Mouse (Mus musculus) midbrain, embryonic 15.5 days (tissue): ENCODE data around the gene Exosc6. TPM values are rescaled to one million over a fixed set of nuclear protein-coding genes. Genes with fewer than 3 reads are reported as not detected.
A peak's percentile ranks its signal among the peaks of the same experiment; 100 is the strongest.
"Not testable (repeated sequence)": the region's sequence is repeated elsewhere in the genome, so short reads cannot be mapped to it uniquely, and the experiment has no call there.

ENCODE experiments used
- ATAC-seq: fragments of 200-750 bp; cut with Nextera tagmentation; replicated peaks from 2 replicates; pipeline ENCODE4 v1.8.0; 2017; ENCODE audit warnings: moderate TSS enrichment
- H3K27ac ChIP-seq: fragments of 300-500 bp; sonication (generic); 2 replicates; pipeline ENCODE4 v1.5.1; 2015; ENCODE audit warnings: mild to moderate bottlenecking, inconsistent platforms
- H3K27me3 ChIP-seq: fragments of 300-500 bp; sonication (generic); replicated peaks from 2 replicates; pipeline ENCODE4 v1.6.1; 2015; ENCODE audit warnings: inconsistent platforms
- H3K36me3 ChIP-seq: fragments of 300-500 bp; sonication (generic); replicated peaks from 2 replicates; pipeline ENCODE4 v1.6.1; 2015; ENCODE audit warnings: inconsistent platforms
- H3K4me1 ChIP-seq: fragments of 300-500 bp; sonication (generic); 2 replicates; pipeline ENCODE4 v1.6.1; 2015; ENCODE audit warnings: inconsistent platforms
- H3K4me2 ChIP-seq: fragments of 300-500 bp; sonication (generic); 2 replicates; pipeline ENCODE4 v1.6.1; 2015; ENCODE audit warnings: inconsistent platforms, mild to moderate bottlenecking, moderate library complexity
- H3K4me3 ChIP-seq: fragments of 300-500 bp; sonication (generic); 2 replicates; pipeline ENCODE4 v1.5.1; 2015; ENCODE audit warnings: mild to moderate bottlenecking, inconsistent platforms
- H3K9ac ChIP-seq: fragments of 300-500 bp; sonication (generic); 2 replicates; pipeline ENCODE4 v1.6.1; 2015; ENCODE audit warnings: mild to moderate bottlenecking, inconsistent platforms
- H3K9me3 ChIP-seq: fragments of 300-500 bp; sonication (generic); 2 replicates; pipeline ENCODE4 v1.6.1; 2016; ENCODE audit warnings: inconsistent platforms
- WGBS: fragments of 180-500 bp; shearing (Covaris S2); methylation state at CpG from one replicate; pipeline ENCODE4 v1.1.7; 2015; ENCODE audit warnings: mixed read lengths; 5-methylcytosine and 5-hydroxymethylcytosine counted together
- polyA plus RNA-seq: library from polyadenylated mRNA; unstranded; fragments of >200 nt; fragmentation: Nextera tagmentation; extraction: Ambion mirVana; gene quantifications from 2 replicates; pipeline ENCODE4 v1.2.1, GENCODE M21; 2015

The Exosc6 gene
- polyA plus RNA-seq = not detected in 2 replicates

DNA sequence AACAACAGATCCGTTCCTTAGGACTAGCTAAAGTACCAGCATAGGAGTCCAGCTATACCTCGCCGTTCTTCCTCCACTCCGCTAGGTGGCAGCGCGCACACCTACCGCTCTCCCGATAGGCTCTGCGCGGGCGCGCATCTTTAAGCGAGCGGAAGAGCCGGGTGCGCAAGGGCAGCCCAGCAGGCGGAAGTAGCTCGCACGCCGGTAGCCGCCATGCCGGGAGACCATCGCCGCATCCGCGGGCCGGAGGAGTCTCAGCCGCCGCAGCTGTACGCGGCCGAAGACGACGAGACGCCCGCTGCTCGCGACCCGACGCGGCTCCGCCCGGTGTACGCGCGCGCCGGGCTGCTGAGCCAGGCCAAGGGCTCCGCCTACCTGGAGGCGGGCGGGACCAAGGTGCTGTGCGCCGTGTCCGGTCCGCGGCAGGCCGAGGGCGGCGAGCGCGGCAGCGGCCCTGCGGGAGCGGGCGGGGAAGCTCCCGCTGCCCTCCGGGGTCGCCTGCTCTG is at the start of gene Exosc6:
Gene Exosc6, plus strand, starts transcription at position 182 of the 506 bp plus-strand sequence.
- ATAC-seq = peak; percentile 98
- Histone ChIP-seq H3K4me3 (peak within 1 kb of the TSS; percentile 68), H3K4me1 (peaks cover 20% of the 10 kb centered on the region), H3K27ac (peak within 1 kb of the TSS; percentile 74), H3K27me3 (no peaks in the 10 kb centered on the region), H3K9ac (peak within 1 kb of the TSS; percentile 73), H3K9me3 (no peaks in the 10 kb centered on the region), H3K36me3 (peaks cover 39% of the 10 kb centered on the region), H3K4me2 (peak within 1 kb of the TSS; percentile 99)
- under 1% methylated on average over 35 of the region's 68 CpGs for WGBS

DNA sequence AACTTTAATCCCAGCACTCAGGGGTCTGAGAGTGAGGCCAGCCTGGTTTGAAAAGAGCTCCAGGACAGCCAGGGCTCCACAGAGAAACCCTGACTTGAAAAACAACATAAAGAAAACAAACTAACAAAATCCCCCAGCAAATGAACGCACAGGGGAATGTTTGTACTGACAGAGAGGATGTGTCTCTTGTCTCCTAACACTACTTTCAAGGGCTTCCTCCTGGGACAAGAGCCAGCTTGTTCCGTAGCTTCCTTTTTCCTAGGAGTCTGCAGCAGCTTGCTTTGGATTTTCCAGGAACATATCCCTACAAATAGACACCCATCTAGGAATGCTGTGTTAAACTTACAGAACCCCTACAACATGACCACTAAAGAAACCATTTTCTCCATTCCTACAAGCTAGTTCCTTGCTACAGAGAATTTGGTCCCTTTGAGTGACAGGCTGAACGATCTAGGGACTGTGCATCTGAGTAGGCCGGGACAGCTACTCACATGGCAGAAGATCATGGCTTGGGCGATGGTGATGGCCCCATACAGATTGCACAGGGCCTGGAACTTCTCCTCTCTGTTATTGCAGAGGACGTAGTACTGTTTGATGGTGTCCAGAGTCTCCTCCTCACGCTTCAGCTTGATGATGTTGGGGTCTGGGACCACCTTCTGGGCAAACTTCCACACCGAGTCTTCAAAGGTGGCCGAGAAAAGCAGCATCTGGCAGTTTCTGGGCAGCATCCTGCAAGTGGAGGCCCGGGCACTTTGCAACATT is 45.7 kb upstream of the Exosc6 start:
- WGBS = 92% methylated on average over 9 of the region's 10 CpGs
- H3K4me2 ChIP-seq, H3K4me1 ChIP-seq, H3K9me3 ChIP-seq, ATAC-seq, H3K27me3 ChIP-seq, H3K27ac ChIP-seq, H3K4me3 ChIP-seq, H3K9ac ChIP-seq: not testable (repeated sequence)
- H3K36me3 ChIP-seq = peaks cover 45% of the 10 kb centered on the region

DNA sequence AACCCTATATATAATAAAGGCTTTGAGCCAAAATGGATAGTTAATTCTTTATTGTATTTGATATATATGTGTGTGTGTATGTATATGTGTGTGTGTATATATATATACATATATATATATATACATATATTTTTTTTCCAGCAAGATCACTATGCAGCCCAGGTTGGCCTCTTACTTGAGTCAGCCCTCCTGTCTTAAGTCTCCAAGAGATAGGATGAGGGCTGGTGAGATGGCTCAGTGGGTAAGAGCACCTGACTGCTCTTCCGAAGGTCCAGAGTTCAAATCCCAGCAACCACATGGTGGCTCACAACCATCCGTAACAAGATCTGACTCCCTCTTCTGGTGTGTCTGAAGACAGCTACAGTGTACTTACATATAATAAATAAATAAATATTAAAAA is 29.5 kb upstream of the Exosc6 start:
- not testable (repeated sequence) for H3K4me2 ChIP-seq, H3K9ac ChIP-seq, H3K9me3 ChIP-seq, H3K27me3 ChIP-seq, H3K27ac ChIP-seq, H3K4me3 ChIP-seq, ATAC-seq, H3K36me3 ChIP-seq, H3K4me1 ChIP-seq
- 77% methylated on average over 2 of the region's 2 CpGs for WGBS

GRCm38 (mm10) chr8:111027391-111027937 is 28.7 kb upstream of the Exosc6 start:
- ATAC-seq = peak; percentile 95
- Histone ChIP-seq H3K4me2 (peak overlapping the region; percentile 88), H3K9me3 (no peaks in the 10 kb centered on the region), H3K27ac (peak overlapping the region; percentile 79), H3K4me3 (peak overlapping the region; percentile 62), H3K27me3 (peaks cover 9% of the 10 kb centered on the region; the same call in 1 of the 2 replicates), H3K4me1 (peaks cover 9% of the 10 kb centered on the region), H3K36me3 (no peaks in the 10 kb centered on the region), H3K9ac (peak overlapping the region; percentile 87)
- under 1% methylated on average over 31 of the region's 31 CpGs for WGBS

- Histone ChIP-seq H3K4me3 (no peak overlapping the region), H3K27ac (no peak overlapping the region), H3K9ac (no peak overlapping the region), H3K36me3 (no peaks in the 10 kb centered on the region), H3K4me1 (peaks cover 14% of the 10 kb centered on the region), H3K9me3 (no peaks in the 10 kb centered on the region), H3K27me3 (peaks cover 9% of the 10 kb centered on the region; the same call in 1 of the 2 replicates), H3K4me2 (no peak overlapping the region)
- WGBS = 59% methylated on average over 4 of the region's 4 CpGs
- no peak for ATAC-seq
Measured at GRCm38 (mm10) chr8:111029589-111029988, 26.6 kb upstream of the Exosc6 start.

GRCm38 (mm10) chr8:111030045-111030444 is 26.1 kb upstream of the Exosc6 start:
- WGBS = 84% methylated on average over 6 of the region's 6 CpGs
- Histone ChIP-seq H3K36me3 (no peaks in the 10 kb centered on the region), H3K9ac (no peak overlapping the region), H3K27me3 (peaks cover 9% of the 10 kb centered on the region; the same call in 1 of the 2 replicates), H3K4me3 (no peak overlapping the region), H3K9me3 (no peaks in the 10 kb centered on the region), H3K4me2 (no peak overlapping the region), H3K27ac (no peak overlapping the region), H3K4me1 (peaks cover 18% of the 10 kb centered on the region)
- no peak for ATAC-seq

GRCm38 (mm10) chr8:111031572-111031971 is 24.6 kb upstream of the Exosc6 start, which contains the start of gene Ddx19b:
Gene Ddx19b (minus strand): TSS chr8:111031751.
- Histone ChIP-seq H3K27ac (no peak within 1 kb of the TSS), H3K4me3 (no peak within 1 kb of the TSS), H3K4me1 (peaks cover 27% of the 10 kb centered on the region), H3K9me3 (no peaks in the 10 kb centered on the region), H3K4me2 (no peak within 1 kb of the TSS), H3K36me3 (no peaks in the 10 kb centered on the region), H3K9ac (no peak within 1 kb of the TSS), H3K27me3 (peaks cover 9% of the 10 kb centered on the region; the same call in 1 of the 2 replicates)
- no peak for ATAC-seq
- 94% methylated on average over 19 of the region's 19 CpGs for WGBS

DNA sequence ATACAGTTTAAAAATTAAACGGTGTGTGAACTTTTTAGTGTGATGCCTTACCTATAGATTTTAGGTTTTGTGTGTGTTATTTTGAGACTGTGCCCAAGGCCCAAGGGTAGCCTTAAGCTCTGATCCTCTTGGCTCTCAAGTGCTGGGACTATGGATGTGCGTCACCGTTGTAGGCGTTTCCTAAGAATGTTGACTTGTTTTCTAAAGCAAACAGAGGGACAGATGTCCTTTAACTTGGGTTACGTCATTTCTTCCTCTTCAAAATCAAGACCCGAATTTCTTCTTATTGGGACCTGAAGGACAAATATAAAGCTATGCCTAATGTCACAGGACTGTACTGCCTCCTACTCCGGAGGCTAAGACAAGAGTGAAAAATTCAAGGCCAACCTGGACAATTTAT is 23.2 kb upstream of the Exosc6 start, which contains the start of gene Aars:
Gene Aars, plus strand, starts transcription at position 229 of the 400 bp plus-strand sequence.
- H3K4me1 ChIP-seq = peaks cover 23% of the 10 kb centered on the region
- 94% methylated on average over 7 of the region's 7 CpGs for WGBS
- peak within 1 kb of the TSS; percentile 90 for H3K27ac ChIP-seq
- H3K27me3 ChIP-seq = peaks cover 9% of the 10 kb centered on the region; the same call in 1 of the 2 replicates
- no peak for ATAC-seq
- H3K4me3 ChIP-seq = peak within 1 kb of the TSS; percentile 79
- H3K9me3 ChIP-seq = no peaks in the 10 kb centered on the region
- H3K36me3 ChIP-seq = no peaks in the 10 kb centered on the region; the same call in 1 of the 2 replicates
- H3K4me2 ChIP-seq = peak within 1 kb of the TSS; percentile 65
- H3K9ac ChIP-seq = peak within 1 kb of the TSS; percentile 78

- peak overlapping the region; percentile 79 for H3K4me3 ChIP-seq
- peak overlapping the region; percentile 65 for H3K4me2 ChIP-seq
- ATAC-seq = peak; percentile 99
- no peaks in the 10 kb centered on the region; the same call in 1 of the 2 replicates for H3K36me3 ChIP-seq
- no peaks in the 10 kb centered on the region for H3K9me3 ChIP-seq
- H3K27ac ChIP-seq = peak overlapping the region; percentile 90
- whole genome bisulfite sequencing = 7% methylated on average over 36 of the region's 37 CpGs
- H3K27me3 ChIP-seq = peaks cover 9% of the 10 kb centered on the region; the same call in 1 of the 2 replicates
- peak overlapping the region; percentile 78 for H3K9ac ChIP-seq
- H3K4me1 ChIP-seq = peaks cover 18% of the 10 kb centered on the region
Measured at GRCm38 (mm10) chr8:111033482-111034215, 22.5 kb upstream of the Exosc6 start.

DNA sequence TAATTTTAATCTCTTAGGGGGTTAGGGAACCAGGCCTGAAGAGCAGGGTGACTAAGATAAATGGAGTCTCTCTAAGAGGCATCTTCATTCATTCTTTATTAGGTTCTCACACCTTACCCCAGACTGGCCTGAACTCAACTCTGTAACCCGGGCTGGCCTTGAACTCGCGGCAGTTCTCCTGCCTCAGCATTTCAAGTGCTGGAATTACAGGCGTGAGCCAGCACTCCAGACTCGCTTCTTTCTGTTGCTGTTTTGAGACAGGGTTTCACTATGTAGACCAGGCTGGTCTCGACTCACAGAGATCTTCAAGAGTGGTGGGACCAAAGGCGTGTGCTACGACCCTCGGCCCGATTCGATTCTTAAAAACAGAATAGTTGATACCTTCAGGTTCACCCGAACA is 21.9 kb upstream of the Exosc6 start:
- 22% methylated on average over 12 of the region's 12 CpGs for WGBS

DNA sequence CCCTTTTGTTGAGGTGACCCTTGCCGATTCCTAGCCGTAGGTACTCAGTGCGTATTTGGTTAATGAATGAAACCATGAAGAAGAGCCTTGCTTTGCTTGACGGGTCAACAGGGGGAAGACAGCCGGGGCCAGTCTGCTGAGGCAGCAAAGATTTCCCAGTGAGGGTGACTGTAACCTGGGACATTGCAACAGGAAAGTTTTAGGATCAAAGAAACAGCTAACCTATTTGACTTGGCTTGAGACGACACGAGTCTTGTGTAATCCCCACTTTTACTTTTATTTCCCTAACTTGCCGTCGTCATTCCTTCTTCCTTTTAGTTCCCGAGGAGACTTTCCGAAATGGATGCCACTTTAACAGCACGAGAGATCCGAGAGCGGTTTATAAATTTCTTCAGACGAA is 19.5 kb upstream of the Exosc6 start:
- H3K9me3 ChIP-seq = no peaks in the 10 kb centered on the region
- H3K4me2 ChIP-seq = no peak overlapping the region
- H3K9ac ChIP-seq = no peak overlapping the region
- H3K36me3 ChIP-seq = peaks cover 16% of the 10 kb centered on the region
- peaks cover under 1% of the 10 kb centered on the region; the same call in 1 of the 2 replicates for H3K27me3 ChIP-seq
- WGBS = 94% methylated on average over 15 of the region's 15 CpGs
- ATAC-seq = no peak
- no peak overlapping the region for H3K4me3 ChIP-seq
- no peak overlapping the region for H3K27ac ChIP-seq
- peaks cover 18% of the 10 kb centered on the region for H3K4me1 ChIP-seq

More for the DNA sequence above, 21.9 kb upstream of the Exosc6 start:
- Histone ChIP-seq H3K4me1 (peaks cover 18% of the 10 kb centered on the region), H3K9me3 (no peaks in the 10 kb centered on the region), H3K4me3 (peak overlapping the region; percentile 79), H3K27ac (peak overlapping the region; percentile 90), H3K36me3 (no peaks in the 10 kb centered on the region; the same call in 1 of the 2 replicates), H3K4me2 (peak overlapping the region; percentile 65), H3K9ac (peak overlapping the region; percentile 78), H3K27me3 (peaks cover 9% of the 10 kb centered on the region; the same call in 1 of the 2 replicates)
- ATAC-seq = no peak; the same call in 1 of the 2 replicates

DNA sequence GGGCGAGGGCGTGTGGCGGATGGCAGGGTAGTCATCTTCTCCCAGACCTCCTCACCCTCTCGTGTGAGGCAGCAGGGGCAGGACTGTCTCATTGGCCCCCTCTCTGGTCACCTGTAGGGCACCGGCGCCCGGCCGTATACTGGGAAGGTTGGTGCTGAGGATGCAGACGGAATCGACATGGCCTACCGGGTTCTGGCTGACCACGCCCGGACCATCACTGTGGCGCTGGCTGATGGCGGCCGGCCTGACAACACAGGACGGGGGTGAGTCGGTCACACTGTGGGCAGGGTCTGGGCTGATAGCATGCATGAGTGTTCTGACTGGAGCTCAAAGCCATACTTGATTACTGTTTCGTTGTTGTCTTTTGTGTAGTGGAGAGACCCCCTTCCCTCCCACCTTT is 13.6 kb upstream of the Exosc6 start:
- H3K4me1 ChIP-seq = no peaks in the 10 kb centered on the region
- no peaks in the 10 kb centered on the region for H3K27me3 ChIP-seq
- H3K9me3 ChIP-seq = no peaks in the 10 kb centered on the region
- H3K4me2 ChIP-seq = no peak overlapping the region
- no peak for ATAC-seq
- 96% methylated on average over 19 of the region's 19 CpGs for WGBS
- H3K9ac ChIP-seq = no peak overlapping the region
- H3K4me3 ChIP-seq = no peak overlapping the region
- peaks cover 71% of the 10 kb centered on the region for H3K36me3 ChIP-seq
- H3K27ac ChIP-seq = no peak overlapping the region
